Mouse (Mus musculus) G1E (cell line): ENCODE results near the gene Rere.

Source experiments
- CTCF ChIP-seq: IDR thresholded peaks from 2 replicates; pipeline ENCODE4 v1.5.1; 2012; ENCODE audit warnings: low read depth, low read length, inconsistent platforms, mixed read lengths
- GATA1 ChIP-seq: IDR thresholded peaks from 2 replicates; pipeline ENCODE4 v1.6.1; 2012; ENCODE audit warnings: borderline replicate concordance, low read length, inconsistent platforms, mixed read lengths
- GATA2 ChIP-seq: IDR thresholded peaks from 2 replicates; pipeline ENCODE4 v1.6.1; 2012; ENCODE audit warnings: low read depth, low read length, inconsistent platforms, borderline replicate concordance
- TAL1 ChIP-seq: conservative IDR thresholded peaks from 2 replicates; pipeline ENCODE4 v1.6.1; 2012; ENCODE audit warnings: low read depth, low read length, inconsistent platforms, mixed read lengths

GRCm38 (mm10) chr4:150593473-150594217, 312.2 kb downstream of the Rere start:
- TF ChIP-seq GATA1 = no peak
- TF ChIP-seq CTCF = no peak
- no peak for TF ChIP-seq GATA2
- no peak for TF ChIP-seq TAL1
